Mouse (Mus musculus) limb, embryonic 10.5 days (tissue): Measurements from ENCODE around the gene Dusp8. TPM values are rescaled to one million over a fixed set of nuclear protein-coding genes. Genes with fewer than 3 reads are reported as not detected.
"Not testable (repeated sequence)": the region's sequence is repeated elsewhere in the genome, so short reads cannot be mapped to it uniquely, and the experiment has no call there.

ENCODE experiments used
- DNase-seq: peaks from one replicate; pipeline ENCODE4 v3.0.0-alpha.2; 2017; ENCODE audit warnings: low spot score
- H3K27ac ChIP-seq: fragments of 300-500 bp; sonication (generic); 2 replicates; pipeline ENCODE4 v1.5.1; 2016; ENCODE audit warnings: mild to moderate bottlenecking
- H3K27me3 ChIP-seq: fragments of 300-500 bp; sonication (generic); 2 replicates; pipeline ENCODE4 v1.6.1; 2016; ENCODE audit warnings: low read depth, mild to moderate bottlenecking; ENCODE audit not compliant: poor library complexity, severe bottlenecking
- H3K36me3 ChIP-seq: fragments of 300-500 bp; sonication (generic); 2 replicates; pipeline ENCODE4 v1.6.1; 2016; ENCODE audit warnings: mild to moderate bottlenecking, moderate library complexity
- H3K4me1 ChIP-seq: fragments of 300-500 bp; sonication (generic); 2 replicates; pipeline ENCODE4 v1.6.1; 2016
- H3K4me3 ChIP-seq: fragments of 300-500 bp; sonication (generic); 2 replicates; pipeline ENCODE4 v1.5.1; 2016; ENCODE audit warnings: mild to moderate bottlenecking, moderate library complexity
- H3K9me3 ChIP-seq: fragments of 300-500 bp; sonication (generic); replicated peaks from 2 replicates; pipeline ENCODE4 v1.6.1; 2016; ENCODE audit warnings: mild to moderate bottlenecking
- WGBS: fragments of 180-500 bp; shearing (Covaris S2); methylation state at CpG from one replicate; pipeline ENCODE4 v1.1.7; 2016; 5-methylcytosine and 5-hydroxymethylcytosine counted together
- polyA plus RNA-seq: library from polyadenylated mRNA; unstranded; fragments of >200 nt; fragmentation: Nextera tagmentation; extraction: Ambion mirVana; gene quantifications from 2 replicates; pipeline ENCODE4 v1.2.1, GENCODE M21; 2016

The Dusp8 gene
- polyA plus RNA-seq = 0.26 and 0.34 TPM in 2 replicates

DNA sequence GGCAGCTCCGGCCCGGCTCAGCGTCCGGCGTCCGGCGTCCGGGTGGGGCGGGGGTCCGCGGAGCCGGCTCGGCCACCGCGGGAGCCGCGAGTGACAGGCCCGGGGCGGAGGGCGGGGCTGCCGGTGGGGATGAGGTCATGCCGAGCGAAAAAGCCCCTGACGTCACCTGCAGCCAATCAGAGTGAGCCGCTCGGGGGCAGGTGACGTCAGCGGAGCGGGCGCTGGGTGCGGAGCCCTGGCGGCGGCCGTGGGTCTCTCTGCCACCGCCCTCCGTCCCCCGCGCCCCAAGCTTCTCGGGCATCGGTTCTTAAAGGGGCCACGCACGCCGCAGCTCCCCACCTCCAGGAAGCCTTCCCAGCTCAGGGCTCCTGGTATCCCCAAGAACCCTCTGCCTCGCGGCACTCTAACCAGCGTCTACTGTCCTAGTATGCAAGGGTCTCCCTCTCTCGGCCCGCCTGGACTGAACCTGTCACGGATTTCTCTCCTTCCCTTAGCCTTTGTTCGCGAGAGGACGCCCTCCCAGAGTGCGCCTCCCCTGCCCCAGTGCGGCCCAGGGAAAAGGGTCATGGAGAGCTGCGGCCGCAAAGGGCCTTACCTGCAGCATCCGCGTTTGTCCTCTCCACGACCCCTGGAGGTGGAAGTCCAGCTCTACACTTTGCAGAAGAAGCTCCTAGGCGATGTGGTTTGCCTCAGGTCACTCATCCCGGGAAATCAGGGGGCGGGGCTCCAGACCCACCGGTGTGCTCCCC lies at the start of gene Dusp8:
Gene Dusp8 (minus strand): TSS at position 661 of the 749 bp plus-strand sequence.
- Histone ChIP-seq H3K4me1 (peaks cover 25% of the 10 kb centered on the region), H3K27me3 (peaks cover 97% of the 10 kb centered on the region), H3K36me3 (no peaks in the 10 kb centered on the region), H3K4me3 (peak within 1 kb of the TSS; percentile 82), H3K27ac (peak within 1 kb of the TSS; percentile 71), H3K9me3 (no peaks in the 10 kb centered on the region)
- peak; percentile 90 for DNase-seq
- WGBS = 1% methylated on average over 63 of the region's 63 CpGs

GRCm38 (mm10) chr7:142144507-142144906 lies 48.9 kb upstream of the Dusp8 start, which contains the start of gene Gm45337:
Gene Gm45337, minus strand, starts transcription at chr7:142144607.
- 80% methylated on average over 1 of the region's 1 CpGs for WGBS
- Histone ChIP-seq H3K4me3 (no peak within 1 kb of the TSS), H3K27ac (no peak within 1 kb of the TSS), H3K9me3 (no peaks in the 10 kb centered on the region), H3K36me3 (no peaks in the 10 kb centered on the region), H3K4me1 (peaks cover 10% of the 10 kb centered on the region; the same call in 1 of the 2 replicates), H3K27me3 (peaks cover 11% of the 10 kb centered on the region; the same call in 1 of the 2 replicates)
- no peak for DNase-seq

DNA sequence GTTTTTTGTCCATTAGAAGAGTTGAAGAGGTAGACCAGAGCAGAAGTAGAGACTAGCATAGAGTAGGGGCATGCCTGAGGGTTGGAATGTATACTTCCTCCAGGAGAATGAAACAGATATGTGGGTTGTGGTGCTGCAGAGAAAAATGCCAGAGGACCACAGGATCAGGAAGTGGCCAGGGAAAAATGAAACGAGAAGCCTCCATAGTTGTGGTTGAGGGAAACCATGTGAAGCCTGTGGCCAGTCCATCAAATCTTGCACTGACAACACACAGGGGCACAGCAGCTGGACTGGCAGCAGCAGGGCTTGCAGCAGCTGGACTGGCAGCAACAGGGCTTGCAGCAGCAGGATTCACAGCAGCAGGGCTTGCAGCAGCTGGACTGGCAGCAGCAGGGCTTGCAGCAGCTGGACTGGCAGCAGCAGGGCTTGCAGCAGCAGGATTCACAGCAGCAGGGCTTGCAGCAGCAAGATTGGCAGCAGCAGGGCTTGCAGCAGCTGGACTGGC lies 47.9 kb upstream of the Dusp8 start:
- H3K4me1 ChIP-seq, H3K27ac ChIP-seq, H3K9me3 ChIP-seq, H3K36me3 ChIP-seq, H3K4me3 ChIP-seq, DNase-seq: not testable (repeated sequence)
- WGBS = 55% methylated on average over 1 of the region's 1 CpGs
- peaks cover 11% of the 10 kb centered on the region; the same call in 1 of the 2 replicates for H3K27me3 ChIP-seq

DNA sequence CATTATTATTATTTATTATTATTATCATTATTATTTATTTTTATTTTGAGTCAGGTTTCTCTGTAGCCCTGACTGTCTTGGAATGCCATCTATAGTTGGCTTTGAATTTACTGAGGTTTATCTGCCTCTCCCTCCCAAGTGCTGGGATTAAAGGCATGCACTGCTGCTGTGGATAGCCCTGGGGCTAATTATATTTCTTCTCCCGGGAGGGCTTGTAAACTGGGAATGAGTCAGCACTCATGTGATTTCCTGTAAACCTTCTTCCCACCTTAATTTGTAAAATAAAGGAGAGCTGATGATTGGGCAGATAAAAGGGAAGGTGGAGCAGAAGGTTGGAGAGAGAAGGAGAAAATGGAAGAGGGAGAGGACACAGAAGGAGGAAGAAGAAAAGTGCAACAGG lies 45.1 kb upstream of the Dusp8 start:
- Histone ChIP-seq H3K4me1 (peaks cover 10% of the 10 kb centered on the region; the same call in 1 of the 2 replicates), H3K36me3 (no peaks in the 10 kb centered on the region), H3K9me3 (no peaks in the 10 kb centered on the region), H3K4me3 (no peak overlapping the region), H3K27ac (no peak overlapping the region), H3K27me3 (peaks cover 11% of the 10 kb centered on the region; the same call in 1 of the 2 replicates)
- no peak for DNase-seq
- WGBS = 8% methylated on average over 1 of the region's 1 CpGs

GRCm38 (mm10) chr7:142135934-142136333 lies 40.3 kb upstream of the Dusp8 start, which contains the start of gene Gm39115:
Gene Gm39115, minus strand, starts transcription at chr7:142136034.
- H3K27me3 ChIP-seq, DNase-seq, H3K4me1 ChIP-seq, H3K27ac ChIP-seq, H3K4me3 ChIP-seq, H3K9me3 ChIP-seq, H3K36me3 ChIP-seq: not testable (repeated sequence)
- 51% methylated on average over 2 of the region's 2 CpGs for WGBS

DNA sequence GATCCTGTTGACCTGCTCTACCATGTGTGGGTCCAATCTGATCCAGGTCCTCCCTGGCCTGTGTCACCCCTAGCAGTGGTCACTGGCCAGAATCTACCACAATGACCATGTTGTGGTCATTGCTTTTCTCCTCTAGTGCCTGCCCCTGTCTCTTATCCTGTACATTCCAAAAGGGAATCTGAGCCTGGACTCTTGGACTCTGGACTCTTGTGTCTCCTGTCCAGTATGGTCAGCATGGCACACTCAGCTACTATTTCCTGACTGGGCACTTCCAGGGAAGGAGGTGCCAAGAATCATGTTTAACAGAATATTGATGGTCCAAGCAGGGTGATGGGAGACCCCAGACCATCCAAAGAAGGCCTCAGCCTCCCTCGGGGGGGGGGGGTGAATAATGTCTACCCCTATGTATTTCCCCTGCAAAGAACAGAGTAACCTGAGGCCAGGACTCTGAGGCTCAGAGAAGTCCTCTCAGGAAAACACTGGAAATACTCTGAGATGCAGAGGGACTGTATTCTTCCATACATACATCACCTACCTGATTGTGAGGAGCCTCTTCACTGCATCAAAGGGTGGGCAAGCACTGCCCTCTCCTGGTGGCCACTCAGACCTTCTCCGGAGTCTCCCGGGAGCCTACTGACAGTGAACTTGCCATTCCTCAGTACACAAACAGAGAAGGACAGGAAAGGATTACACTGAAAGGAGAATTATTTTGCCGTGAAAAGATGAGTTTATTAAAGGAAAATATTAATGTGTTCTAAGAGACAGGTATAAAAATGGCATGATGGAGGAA lies 38.8 kb upstream of the Dusp8 start:
- no peaks in the 10 kb centered on the region for H3K4me1 ChIP-seq
- no peaks in the 10 kb centered on the region for H3K36me3 ChIP-seq
- no peak overlapping the region for H3K4me3 ChIP-seq
- H3K27me3 ChIP-seq = no peaks in the 10 kb centered on the region
- H3K27ac ChIP-seq = no peak overlapping the region
- WGBS = 54% methylated on average over 4 of the region's 4 CpGs
- no peak for DNase-seq
- H3K9me3 ChIP-seq = no peaks in the 10 kb centered on the region

- Histone ChIP-seq H3K4me3 (no peak overlapping the region), H3K9me3 (no peaks in the 10 kb centered on the region), H3K36me3 (no peaks in the 10 kb centered on the region), H3K27ac (no peak overlapping the region), H3K4me1 (no peaks in the 10 kb centered on the region), H3K27me3 (no peaks in the 10 kb centered on the region)
- WGBS = 60% methylated on average over 4 of the region's 4 CpGs
- no peak for DNase-seq
Observed at GRCm38 (mm10) chr7:142128843-142129242, 33.2 kb upstream of the Dusp8 start.

- not testable (repeated sequence) for H3K36me3 ChIP-seq, H3K9me3 ChIP-seq, H3K27me3 ChIP-seq, DNase-seq, H3K4me1 ChIP-seq, H3K27ac ChIP-seq, H3K4me3 ChIP-seq
- 96% methylated on average over 1 of the region's 1 CpGs for WGBS
Observed at GRCm38 (mm10) chr7:142120629-142121028, 25.0 kb upstream of the Dusp8 start, which contains the start of gene Gm45618. Gene Gm45618, minus strand, starts transcription at chr7:142120729.

- no peaks in the 10 kb centered on the region for H3K4me1 ChIP-seq
- DNase-seq = no peak
- H3K4me3 ChIP-seq = no peak overlapping the region
- H3K9me3 ChIP-seq = no peaks in the 10 kb centered on the region
- 27% methylated on average over 5 of the region's 5 CpGs for WGBS
- no peaks in the 10 kb centered on the region for H3K36me3 ChIP-seq
- no peak overlapping the region for H3K27ac ChIP-seq
- H3K27me3 ChIP-seq = no peaks in the 10 kb centered on the region
Observed at GRCm38 (mm10) chr7:142119632-142120031, 24.0 kb upstream of the Dusp8 start.

DNA sequence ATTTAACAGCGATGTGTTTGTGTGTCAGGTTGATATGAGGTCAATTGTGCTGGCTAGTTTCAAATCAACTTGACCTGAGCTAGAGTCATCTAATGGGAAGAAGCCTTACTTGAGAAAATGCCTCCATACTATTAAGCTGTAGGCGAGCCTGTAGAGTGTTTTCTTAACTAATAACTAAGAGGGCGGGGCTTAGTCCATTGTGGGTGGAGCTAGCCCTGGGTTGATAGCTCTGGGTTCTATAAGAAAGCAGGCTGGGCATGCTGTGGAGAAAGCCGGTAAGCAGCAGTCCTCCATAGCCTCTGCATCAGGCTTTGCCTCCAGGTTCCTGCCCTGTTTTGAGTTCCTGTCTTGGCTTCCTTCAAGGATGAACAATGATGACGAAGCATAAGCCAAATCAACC lies 9.1 kb upstream of the Dusp8 start:
- 68% methylated on average over 5 of the region's 5 CpGs for WGBS
- no peak for DNase-seq
- peaks cover 9% of the 10 kb centered on the region; the same call in 1 of the 2 replicates for H3K4me1 ChIP-seq
- H3K27me3 ChIP-seq = peaks cover 4% of the 10 kb centered on the region
- H3K4me3 ChIP-seq = no peak overlapping the region
- no peaks in the 10 kb centered on the region for H3K36me3 ChIP-seq
- H3K9me3 ChIP-seq = no peaks in the 10 kb centered on the region
- no peak overlapping the region for H3K27ac ChIP-seq

DNA sequence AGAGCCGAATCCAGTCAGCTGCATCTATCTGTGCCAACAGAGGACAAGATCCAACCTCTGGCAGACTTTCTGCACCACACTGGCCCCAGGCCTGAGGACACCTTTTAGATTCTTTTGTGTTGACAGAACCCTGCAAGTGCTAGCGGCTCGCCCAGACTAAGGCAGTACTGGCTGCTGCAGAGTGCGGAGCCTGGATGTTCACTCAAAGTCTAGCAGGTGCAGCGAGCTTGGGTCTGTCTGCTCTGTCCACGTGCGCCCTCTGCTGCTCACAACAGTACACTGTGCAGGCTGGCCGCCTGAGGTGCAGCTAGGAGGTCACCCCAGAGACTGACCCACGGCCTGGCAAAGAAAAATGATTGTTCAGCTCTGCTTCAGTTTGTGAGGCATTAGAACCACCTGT lies 2.1 kb upstream of the Dusp8 start:
- Histone ChIP-seq H3K36me3 (no peaks in the 10 kb centered on the region), H3K9me3 (no peaks in the 10 kb centered on the region), H3K27me3 (peaks cover 73% of the 10 kb centered on the region), H3K4me3 (no peak overlapping the region), H3K27ac (no peak overlapping the region), H3K4me1 (peaks cover 19% of the 10 kb centered on the region)
- peak; percentile 81 for DNase-seq
- WGBS = 14% methylated on average over 9 of the region's 9 CpGs

DNA sequence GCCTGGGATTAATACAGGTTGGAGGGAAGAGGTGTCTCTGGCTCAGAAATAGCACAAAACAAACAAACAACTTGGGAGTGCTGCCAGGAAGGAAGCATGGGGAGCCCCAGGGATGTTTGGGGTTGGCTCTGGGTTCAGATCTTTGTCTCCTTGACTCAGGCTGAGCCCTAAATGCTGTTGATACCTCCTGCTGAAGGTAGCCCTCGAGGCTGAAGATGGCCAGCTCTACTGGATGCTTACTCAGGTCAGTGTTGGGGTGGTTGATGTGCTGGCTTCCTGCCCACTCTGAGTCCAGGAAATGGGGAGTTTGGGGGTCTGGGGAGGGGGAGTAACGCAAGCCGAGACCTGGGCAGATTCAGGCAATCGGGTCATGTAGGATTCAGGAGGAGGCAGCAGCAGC lies 1.1 kb upstream of the Dusp8 start:
- H3K4me1 ChIP-seq = peaks cover 24% of the 10 kb centered on the region
- no peak overlapping the region for H3K27ac ChIP-seq
- no peaks in the 10 kb centered on the region for H3K36me3 ChIP-seq
- no peaks in the 10 kb centered on the region for H3K9me3 ChIP-seq
- H3K27me3 ChIP-seq = peaks cover 83% of the 10 kb centered on the region
- no peak for DNase-seq
- 71% methylated on average over 4 of the region's 4 CpGs for WGBS
- H3K4me3 ChIP-seq = no peak overlapping the region
